Mouse (Mus musculus) midbrain, postnatal 0 days (tissue): ENCODE measurements around the gene G430095P16Rik. TPM values are rescaled to one million over a fixed set of nuclear protein-coding genes. Genes with fewer than 3 reads are reported as not detected.

Experiments used
- ATAC-seq: fragments of 200-750 bp; cut with Nextera tagmentation; 2 replicates; pipeline ENCODE4 v1.8.0; 2017; ENCODE audit warnings: moderate number of reproducible peaks, mild to moderate bottlenecking, moderate TSS enrichment, moderate library complexity; ENCODE audit not compliant: low FRiP score
- DNase-seq: peaks from one replicate; pipeline ENCODE4 v3.0.0-alpha.2; 2015; ENCODE audit warnings: low spot score
- H3K27ac ChIP-seq: fragments of 300-500 bp; sonication (generic); 2 replicates; pipeline ENCODE4 v1.5.1; 2014; ENCODE audit warnings: low read depth, mild to moderate bottlenecking, low read length, mixed read lengths
- H3K27me3 ChIP-seq: fragments of 300-500 bp; sonication (generic); 2 replicates; pipeline ENCODE4 v1.6.1; 2014; ENCODE audit warnings: low read length, control low read depth, mixed read lengths; ENCODE audit not compliant: insufficient read depth
- H3K36me3 ChIP-seq: fragments of 300-500 bp; sonication (generic); 2 replicates; pipeline ENCODE4 v1.6.1; 2014; ENCODE audit warnings: low read length, control low read depth, mixed read lengths; ENCODE audit not compliant: insufficient read depth
- H3K4me1 ChIP-seq: fragments of 300-500 bp; sonication (generic); 2 replicates; pipeline ENCODE4 v1.6.1; 2014; ENCODE audit warnings: mild to moderate bottlenecking, control low read depth, antibody characterized with exemption, low read length, mixed read lengths; ENCODE audit not compliant: insufficient read depth
- H3K4me2 ChIP-seq: fragments of 300-500 bp; sonication (generic); 2 replicates; pipeline ENCODE4 v1.6.1; 2014; ENCODE audit warnings: low read depth, mild to moderate bottlenecking, low read length, mixed read lengths; ENCODE audit not compliant: poor library complexity, severe bottlenecking
- H3K4me3 ChIP-seq: fragments of 300-500 bp; sonication (generic); 2 replicates; pipeline ENCODE4 v1.5.1; 2014; ENCODE audit warnings: low read depth, mild to moderate bottlenecking, low read length, moderate library complexity
- H3K9ac ChIP-seq: fragments of 300-500 bp; sonication (generic); replicated peaks from 2 replicates; pipeline ENCODE4 v1.6.1; 2014; ENCODE audit warnings: mild to moderate bottlenecking, low read length, moderate library complexity, mixed read lengths; ENCODE audit not compliant: poor library complexity, severe bottlenecking
- H3K9me3 ChIP-seq: fragments of 300-500 bp; sonication (generic); 2 replicates; pipeline ENCODE4 v1.6.1; 2016; ENCODE audit warnings: low read length, control low read depth
- CTCF ChIP-seq: IDR thresholded peaks from 2 replicates; pipeline ENCODE4 v1.5.1; 2016; ENCODE audit warnings: antibody characterized with exemption, mild to moderate bottlenecking
- WGBS: fragments of 180-500 bp; shearing (Covaris S2); extraction: QIAGEN DNeasy Blood & Tissue Kit; methylation state at CpG from one replicate; pipeline ENCODE4 v1.1.7; 2014; 5-methylcytosine and 5-hydroxymethylcytosine counted together
- polyA plus RNA-seq: library from polyadenylated mRNA; unstranded; fragments of >200 nt; fragmentation: Nextera tagmentation; extraction: Ambion mirVana; gene quantifications from 2 replicates; pipeline ENCODE4 v1.2.1, GENCODE M21; 2015
- total RNA-seq: library from RNA; depleted of rRNA; stranded (reverse); fragments of >200 nt; gene quantifications from 2 replicates; pipeline ENCODE4 v1.2.3, GENCODE M21; 2014

The G430095P16Rik gene
- total and polyA plus RNA-seq, 2 experiments from 2014 or later = 0.39 TPM; not detected in 1

GRCm38 (mm10) chr8:84730541-84731370 lies 7.9 kb downstream of the G430095P16Rik start:
- no peaks in the 10 kb centered on the region for H3K36me3 ChIP-seq
- DNase-seq (no peak), ATAC-seq (no peak)
- 0 out of 2 replicates have a peak, but pooled peaks cover 3% of the 10 kb centered on the region for H3K27me3 ChIP-seq
- peaks cover 11% of the 10 kb centered on the region for H3K4me1 ChIP-seq
- TF ChIP-seq CTCF = no peak
- H3K4me3 ChIP-seq = no peak overlapping the region
- 23% methylated on average over 9 of the region's 9 CpGs for WGBS
- H3K4me2 ChIP-seq = no peak overlapping the region
- no peaks in the 10 kb centered on the region for H3K9me3 ChIP-seq
- H3K27ac ChIP-seq = peak overlapping the region; percentile 64
- no peak overlapping the region for H3K9ac ChIP-seq

GRCm38 (mm10) chr8:84731371-84732177 lies 8.8 kb downstream of the G430095P16Rik start:
- peaks cover 5% of the 10 kb centered on the region; the same call in 1 of the 2 replicates for H3K27me3 ChIP-seq
- no peak overlapping the region for H3K4me2 ChIP-seq
- H3K9me3 ChIP-seq = no peaks in the 10 kb centered on the region
- TF ChIP-seq CTCF = no peak
- peaks cover 11% of the 10 kb centered on the region for H3K4me1 ChIP-seq
- H3K27ac ChIP-seq = peak overlapping the region; percentile 64; the same call in 1 of the 2 replicates
- ATAC-seq (no peak), DNase-seq (no peak)
- H3K36me3 ChIP-seq = no peaks in the 10 kb centered on the region
- H3K9ac ChIP-seq = no peak overlapping the region
- WGBS = 57% methylated on average over 11 of the region's 11 CpGs
- no peak overlapping the region for H3K4me3 ChIP-seq

- 62% methylated on average over 5 of the region's 5 CpGs for WGBS
- no peak for TF ChIP-seq CTCF
- H3K9ac ChIP-seq = no peak overlapping the region
These were observed 9.7 kb downstream of the G430095P16Rik start for GRCm38 (mm10) chr8:84732545-84732944.

DNA sequence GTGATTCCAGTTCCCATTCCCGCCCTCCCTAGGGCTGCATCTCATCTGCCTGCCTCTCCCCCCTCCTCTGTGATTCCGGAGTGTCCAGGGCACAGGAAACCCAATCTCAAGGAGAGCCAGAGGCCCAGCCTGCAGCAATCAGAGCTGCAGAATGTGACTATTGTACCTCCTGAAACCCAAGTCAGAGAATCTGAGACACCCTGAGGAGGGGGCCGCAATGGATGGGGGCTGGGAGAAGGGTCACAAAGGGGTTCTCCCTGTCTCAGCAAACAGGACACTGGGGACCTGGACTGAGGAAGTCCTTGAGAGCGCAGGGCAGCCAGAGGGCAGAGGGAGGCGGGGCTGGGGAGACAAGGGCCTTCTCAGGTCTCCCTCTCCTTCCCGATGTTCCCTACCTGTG lies 10.2 kb downstream of the G430095P16Rik start:
- DNase-seq (no peak), ATAC-seq (no peak)
- H3K4me3 ChIP-seq = no peak overlapping the region
- no peak overlapping the region for H3K9ac ChIP-seq
- no peak overlapping the region for H3K4me2 ChIP-seq
- no peak for TF ChIP-seq CTCF
- peaks cover 5% of the 10 kb centered on the region; the same call in 1 of the 2 replicates for H3K27me3 ChIP-seq
- no peaks in the 10 kb centered on the region for H3K9me3 ChIP-seq
- H3K27ac ChIP-seq = no peak overlapping the region
- WGBS = 48% methylated on average over 6 of the region's 6 CpGs
- no peaks in the 10 kb centered on the region for H3K36me3 ChIP-seq
- H3K4me1 ChIP-seq = peaks cover 11% of the 10 kb centered on the region

More at GRCm38 (mm10) chr8:84732545-84732944, 9.7 kb downstream of the G430095P16Rik start:
- no peak overlapping the region for H3K27ac ChIP-seq
- no peaks in the 10 kb centered on the region for H3K9me3 ChIP-seq
- no peaks in the 10 kb centered on the region for H3K36me3 ChIP-seq
- peaks cover 11% of the 10 kb centered on the region for H3K4me1 ChIP-seq
- peaks cover 5% of the 10 kb centered on the region; the same call in 1 of the 2 replicates for H3K27me3 ChIP-seq
- no peak for ATAC-seq
- no peak overlapping the region for H3K4me3 ChIP-seq
- H3K4me2 ChIP-seq = no peak overlapping the region
- DNase-seq = no peak

GRCm38 (mm10) chr8:84733959-84734358 lies 11.2 kb downstream of the G430095P16Rik start:
- no peak overlapping the region for H3K4me3 ChIP-seq
- no peak for DNase-seq
- H3K27me3 ChIP-seq = peaks cover 12% of the 10 kb centered on the region
- WGBS = 77% methylated on average over 6 of the region's 6 CpGs
- H3K9ac ChIP-seq = no peak overlapping the region
- TF ChIP-seq CTCF = no peak
- H3K36me3 ChIP-seq = no peaks in the 10 kb centered on the region
- no peak overlapping the region for H3K4me2 ChIP-seq
- peaks cover 11% of the 10 kb centered on the region for H3K4me1 ChIP-seq
- ATAC-seq = no peak
- no peak overlapping the region for H3K27ac ChIP-seq
- no peaks in the 10 kb centered on the region for H3K9me3 ChIP-seq
